Mouse (Mus musculus) testis, postnatal 10 days (tissue): ENCODE data around the gene Col4a2.

Experiments used
- DNase-seq: peaks from one replicate; pipeline ENCODE4 v3.0.0; 2021; ENCODE audit warnings: low spot score

The Col4a2 gene

GRCm38 (mm10) chr8:11312349-11313175 is at the start of gene Col4a2, which contains the start of gene Col4a1:
Gene Col4a2 (plus strand): TSS chr8:11312805.
Gene Col4a1 (minus strand): TSS chr8:11312826.
- peak; percentile 80 for DNase-seq

- no peak for DNase-seq
Measured at GRCm38 (mm10) chr8:11263848-11264247, 48.8 kb upstream of the Col4a2 start.

GRCm38 (mm10) chr8:11265971-11266370 is 46.6 kb upstream of the Col4a2 start:
- no peak for DNase-seq

GRCm38 (mm10) chr8:11266471-11266870 is 46.1 kb upstream of the Col4a2 start:
- DNase-seq, result no peak

- no peak for DNase-seq
Measured at GRCm38 (mm10) chr8:11268753-11269152, 43.9 kb upstream of the Col4a2 start.

GRCm38 (mm10) chr8:11270826-11271225 is 41.8 kb upstream of the Col4a2 start:
- no peak for DNase-seq

- no peak for DNase-seq
Measured at GRCm38 (mm10) chr8:11272205-11272604, 40.4 kb upstream of the Col4a2 start.

- no peak for DNase-seq
Measured at GRCm38 (mm10) chr8:11273506-11274158, 39.0 kb upstream of the Col4a2 start.

- DNase-seq, result no peak
Measured at GRCm38 (mm10) chr8:11274415-11274814, 38.2 kb upstream of the Col4a2 start.

- DNase-seq, result no peak
Measured at GRCm38 (mm10) chr8:11276286-11276685, 36.3 kb upstream of the Col4a2 start.

GRCm38 (mm10) chr8:11277602-11278051 is 35.0 kb upstream of the Col4a2 start:
- peak; percentile 59 for DNase-seq

- DNase-seq, result no peak
Measured at GRCm38 (mm10) chr8:11278101-11278611, 34.4 kb upstream of the Col4a2 start.

GRCm38 (mm10) chr8:11279296-11279826 is 33.2 kb upstream of the Col4a2 start:
- no peak for DNase-seq

GRCm38 (mm10) chr8:11280721-11281268 is 31.8 kb upstream of the Col4a2 start:
- DNase-seq, result no peak

- DNase-seq, result no peak
Measured at GRCm38 (mm10) chr8:11282139-11282538, 30.5 kb upstream of the Col4a2 start.

GRCm38 (mm10) chr8:11282696-11283095 is 29.9 kb upstream of the Col4a2 start:
- no peak for DNase-seq

- DNase-seq, result no peak
Measured at GRCm38 (mm10) chr8:11283217-11283616, 29.4 kb upstream of the Col4a2 start.

GRCm38 (mm10) chr8:11285437-11285836 is 27.2 kb upstream of the Col4a2 start:
- DNase-seq, result no peak

GRCm38 (mm10) chr8:11287139-11287538 is 25.5 kb upstream of the Col4a2 start:
- no peak for DNase-seq

GRCm38 (mm10) chr8:11288286-11288685 is 24.3 kb upstream of the Col4a2 start:
- DNase-seq, result no peak

- no peak for DNase-seq
Measured at GRCm38 (mm10) chr8:11290533-11290932, 22.1 kb upstream of the Col4a2 start.

- no peak for DNase-seq
Measured at GRCm38 (mm10) chr8:11292611-11293010, 20.0 kb upstream of the Col4a2 start.
